Mouse (Mus musculus) embryonic facial prominence, embryonic 14.5 days (tissue): Measurements from ENCODE around the gene Anapc16. TPM values are rescaled to one million over a fixed set of nuclear protein-coding genes. Genes with fewer than 3 reads are reported as not detected.
A peak's percentile ranks its signal among the peaks of the same experiment; 100 is the strongest.

Experiments
- ATAC-seq: fragments of 200-750 bp; cut with Nextera tagmentation; 2 replicates; pipeline ENCODE4 v1.8.0; 2017; ENCODE audit warnings: low read depth, moderate number of reproducible peaks, moderate TSS enrichment
- DNase-seq: peaks from one replicate; pipeline ENCODE4 v3.0.0-alpha.2; 2015; ENCODE audit warnings: low spot score
- H3K27ac ChIP-seq: fragments of 300-500 bp; sonication (generic); replicated peaks from 2 replicates; pipeline ENCODE4 v1.5.1; 2014; ENCODE audit warnings: low read depth, mild to moderate bottlenecking, low read length, moderate library complexity
- H3K27me3 ChIP-seq: fragments of 300-500 bp; sonication (generic); replicated peaks from 2 replicates; pipeline ENCODE4 v1.6.1; 2014; ENCODE audit warnings: low read length; ENCODE audit not compliant: control insufficient read depth, insufficient read depth
- H3K36me3 ChIP-seq: fragments of 300-500 bp; sonication (generic); 2 replicates; pipeline ENCODE4 v1.6.1; 2014; ENCODE audit warnings: low read length, mixed read lengths; ENCODE audit not compliant: control insufficient read depth, insufficient read depth
- H3K4me1 ChIP-seq: fragments of 300-500 bp; sonication (generic); 2 replicates; pipeline ENCODE4 v1.6.1; 2014; ENCODE audit warnings: antibody characterized with exemption, low read length; ENCODE audit not compliant: control insufficient read depth, insufficient read depth
- H3K4me2 ChIP-seq: fragments of 300-500 bp; sonication (generic); 2 replicates; pipeline ENCODE4 v1.6.1; 2014; ENCODE audit warnings: low read depth, mild to moderate bottlenecking, low read length, moderate library complexity, mixed read lengths
- H3K4me3 ChIP-seq: fragments of 300-500 bp; sonication (generic); 2 replicates; pipeline ENCODE4 v1.5.1; 2014; ENCODE audit warnings: low read depth, mild to moderate bottlenecking, low read length
- H3K9ac ChIP-seq: fragments of 300-500 bp; sonication (generic); 2 replicates; pipeline ENCODE4 v1.6.1; 2014; ENCODE audit warnings: low read depth, mild to moderate bottlenecking, low read length, moderate library complexity, mixed read lengths
- H3K9me3 ChIP-seq: fragments of 300-500 bp; sonication (generic); 2 replicates; pipeline ENCODE4 v1.6.1; 2016; ENCODE audit warnings: low read length; ENCODE audit not compliant: control insufficient read depth
- WGBS: fragments of 180-500 bp; shearing (Covaris S2); extraction: QIAGEN DNeasy Blood & Tissue Kit; methylation state at CpG from one replicate; pipeline ENCODE4 v1.1.7; 2014; 5-methylcytosine and 5-hydroxymethylcytosine counted together
- polyA plus RNA-seq: library from polyadenylated mRNA; unstranded; fragments of >200 nt; fragmentation: Nextera tagmentation; extraction: Ambion mirVana; gene quantifications from 2 replicates; pipeline ENCODE4 v1.2.1, GENCODE M21; 2014

Gene Anapc16
- polyA plus RNA-seq, 1 experiment from 2014 or later = 96.2 TPM

GRCm38 (mm10) chr10:60031562-60031961 is 28.6 kb upstream of the Anapc16 start:
- no peaks in the 10 kb centered on the region for H3K36me3 ChIP-seq
- DNase-seq (peak; percentile 20), ATAC-seq (no peak)
- no peak overlapping the region for H3K4me3 ChIP-seq
- no peak overlapping the region for H3K9ac ChIP-seq
- WGBS = 62% methylated on average over 8 of the region's 8 CpGs
- H3K27me3 ChIP-seq = no peaks in the 10 kb centered on the region
- H3K4me2 ChIP-seq = no peak overlapping the region
- no peak overlapping the region for H3K27ac ChIP-seq
- 0 out of 2 replicates have a peak, but pooled peaks cover 4% of the 10 kb centered on the region for H3K4me1 ChIP-seq
- no peaks in the 10 kb centered on the region for H3K9me3 ChIP-seq

- H3K4me3 ChIP-seq = no peak overlapping the region
- H3K9me3 ChIP-seq = no peaks in the 10 kb centered on the region
- H3K27me3 ChIP-seq = no peaks in the 10 kb centered on the region
- no peak overlapping the region for H3K9ac ChIP-seq
- H3K4me1 ChIP-seq = 0 out of 2 replicates have a peak, but pooled peaks cover 4% of the 10 kb centered on the region
- ATAC-seq (no peak), DNase-seq (no peak)
- H3K36me3 ChIP-seq = no peaks in the 10 kb centered on the region
- no peak overlapping the region for H3K4me2 ChIP-seq
- no peak overlapping the region for H3K27ac ChIP-seq
- 89% methylated on average over 4 of the region's 4 CpGs for WGBS
Observed at GRCm38 (mm10) chr10:60029387-60029786, 26.5 kb upstream of the Anapc16 start.

GRCm38 (mm10) chr10:60028979-60029378 is 26.0 kb upstream of the Anapc16 start:
- peak; percentile 51 for DNase-seq
- Histone ChIP-seq H3K9ac (no peak overlapping the region), H3K4me3 (no peak overlapping the region), H3K4me2 (no peak overlapping the region), H3K27me3 (no peaks in the 10 kb centered on the region), H3K36me3 (no peaks in the 10 kb centered on the region), H3K27ac (no peak overlapping the region), H3K9me3 (no peaks in the 10 kb centered on the region), H3K4me1 (0 out of 2 replicates have a peak, but pooled peaks cover 4% of the 10 kb centered on the region)
- WGBS = 53% methylated on average over 7 of the region's 7 CpGs
- no peak for ATAC-seq

GRCm38 (mm10) chr10:60028181-60028580 is 25.2 kb upstream of the Anapc16 start:
- no peaks in the 10 kb centered on the region for H3K36me3 ChIP-seq
- WGBS = 74% methylated on average over 7 of the region's 7 CpGs
- peak overlapping the region; percentile 28; the same call in 1 of the 2 replicates for H3K27ac ChIP-seq

GRCm38 (mm10) chr10:60027619-60028084 is 24.7 kb upstream of the Anapc16 start:
- H3K27ac ChIP-seq = no peak overlapping the region; the same call in 1 of the 2 replicates

More at GRCm38 (mm10) chr10:60028181-60028580, 25.2 kb upstream of the Anapc16 start:
- Histone ChIP-seq H3K9ac (no peak overlapping the region), H3K27me3 (no peaks in the 10 kb centered on the region), H3K4me2 (no peak overlapping the region), H3K4me3 (no peak overlapping the region), H3K9me3 (no peaks in the 10 kb centered on the region), H3K4me1 (0 out of 2 replicates have a peak, but pooled peaks cover 4% of the 10 kb centered on the region)
- ATAC-seq = no peak
- DNase-seq = no peak

GRCm38 (mm10) chr10:60026759-60027395 is 23.9 kb upstream of the Anapc16 start:
- Histone ChIP-seq H3K9ac (no peak overlapping the region), H3K9me3 (no peaks in the 10 kb centered on the region), H3K27me3 (no peaks in the 10 kb centered on the region), H3K4me3 (no peak overlapping the region), H3K4me2 (no peak overlapping the region), H3K27ac (no peak overlapping the region; the same call in 1 of the 2 replicates), H3K36me3 (peaks cover 9% of the 10 kb centered on the region; the same call in 1 of the 2 replicates), H3K4me1 (0 out of 2 replicates have a peak, but pooled peaks cover 4% of the 10 kb centered on the region)
- DNase-seq = peak; percentile 59
- peak; percentile 74 for ATAC-seq
- 46% methylated on average over 13 of the region's 13 CpGs for WGBS

More at GRCm38 (mm10) chr10:60027619-60028084, 24.7 kb upstream of the Anapc16 start:
- ATAC-seq = peak; percentile 20; the same call in 1 of the 2 replicates
- WGBS = 47% methylated on average over 2 of the region's 2 CpGs
- Histone ChIP-seq H3K4me3 (no peak overlapping the region), H3K36me3 (0 out of 2 replicates have a peak, but pooled peaks cover 3% of the 10 kb centered on the region), H3K4me2 (no peak overlapping the region), H3K4me1 (0 out of 2 replicates have a peak, but pooled peaks cover 4% of the 10 kb centered on the region), H3K9ac (no peak overlapping the region), H3K27me3 (no peaks in the 10 kb centered on the region), H3K9me3 (no peaks in the 10 kb centered on the region)
- DNase-seq = peak; percentile 45

GRCm38 (mm10) chr10:60023751-60024150 is 20.8 kb upstream of the Anapc16 start:
- Histone ChIP-seq H3K4me1 (0 out of 2 replicates have a peak, but pooled peaks cover under 1% of the 10 kb centered on the region), H3K4me3 (no peak overlapping the region), H3K9me3 (no peaks in the 10 kb centered on the region), H3K27me3 (no peaks in the 10 kb centered on the region), H3K9ac (no peak overlapping the region), H3K36me3 (peaks cover 20% of the 10 kb centered on the region), H3K4me2 (no peak overlapping the region), H3K27ac (no peak overlapping the region)
- WGBS = 86% methylated on average over 1 of the region's 1 CpGs
- ATAC-seq (no peak), DNase-seq (no peak)

- no peaks in the 10 kb centered on the region for H3K27me3 ChIP-seq
- no peak overlapping the region for H3K27ac ChIP-seq
- peaks cover 41% of the 10 kb centered on the region for H3K36me3 ChIP-seq
- ATAC-seq (no peak), DNase-seq (no peak)
- no peak overlapping the region for H3K4me3 ChIP-seq
- WGBS = 72% methylated on average over 2 of the region's 2 CpGs
- no peak overlapping the region for H3K4me2 ChIP-seq
- H3K9me3 ChIP-seq = no peaks in the 10 kb centered on the region
- no peak overlapping the region for H3K9ac ChIP-seq
- H3K4me1 ChIP-seq = no peaks in the 10 kb centered on the region
Observed at GRCm38 (mm10) chr10:60019299-60019698, 16.4 kb upstream of the Anapc16 start.
